Mouse (Mus musculus) brain, adult 2 months (tissue): ENCODE data around the gene Dnah6.

Experiments
- DNase-seq: peaks from one replicate; pipeline ENCODE4 v3.0.0; 2011; ENCODE audit warnings: low read depth, low spot score

Gene Dnah6

GRCm38 (mm10) chr6:73028853-73029252, 192.6 kb downstream of the Dnah6 start:
- DNase-seq: no peak

- no peak for DNase-seq
Measured at GRCm38 (mm10) chr6:73027881-73028280, 193.6 kb downstream of the Dnah6 start.

- DNase-seq: no peak
Measured at GRCm38 (mm10) chr6:73026898-73027297, 194.6 kb downstream of the Dnah6 start.

- DNase-seq: peak; percentile 57
Measured at GRCm38 (mm10) chr6:73020061-73020460, 201.4 kb downstream of the Dnah6 start.

- peak; percentile 5 for DNase-seq
Measured at GRCm38 (mm10) chr6:73018725-73019280, 202.6 kb downstream of the Dnah6 start.

- DNase-seq: no peak
Measured at GRCm38 (mm10) chr6:73014317-73015160, 206.9 kb downstream of the Dnah6 start.

- no peak for DNase-seq
Measured at GRCm38 (mm10) chr6:73012931-73013330, 208.5 kb downstream of the Dnah6 start.

GRCm38 (mm10) chr6:73011827-73012226, 209.6 kb downstream of the Dnah6 start:
- no peak for DNase-seq

GRCm38 (mm10) chr6:73010073-73010472, 211.4 kb downstream of the Dnah6 start:
- DNase-seq: peak; percentile 50

GRCm38 (mm10) chr6:73003601-73004000, 217.8 kb downstream of the Dnah6 start:
- DNase-seq: no peak

GRCm38 (mm10) chr6:73002391-73002790, 219.1 kb downstream of the Dnah6 start:
- DNase-seq: no peak

- no peak for DNase-seq
Measured at GRCm38 (mm10) chr6:72998809-72999208, 222.6 kb downstream of the Dnah6 start.

- DNase-seq: no peak
Measured at GRCm38 (mm10) chr6:72993688-72994082, 227.8 kb downstream of the Dnah6 start.

- DNase-seq: no peak
Measured at GRCm38 (mm10) chr6:72993054-72993687, 228.3 kb downstream of the Dnah6 start.

- DNase-seq: no peak
Measured at GRCm38 (mm10) chr6:72990206-72990605, 231.2 kb downstream of the Dnah6 start.

GRCm38 (mm10) chr6:72989028-72989736, 232.3 kb downstream of the Dnah6 start:
- DNase-seq: peak; percentile 71

GRCm38 (mm10) chr6:72982506-72982905, 238.9 kb downstream of the Dnah6 start:
- no peak for DNase-seq

GRCm38 (mm10) chr6:72981851-72982250, 239.6 kb downstream of the Dnah6 start:
- peak; percentile 10 for DNase-seq

GRCm38 (mm10) chr6:72981124-72981651, 240.3 kb downstream of the Dnah6 start:
- peak; percentile 75 for DNase-seq

GRCm38 (mm10) chr6:72976866-72977265, 244.6 kb downstream of the Dnah6 start:
- DNase-seq: no peak

- no peak for DNase-seq
Measured at GRCm38 (mm10) chr6:72971074-72971473, 250.4 kb downstream of the Dnah6 start.

- DNase-seq: no peak
Measured at GRCm38 (mm10) chr6:72969787-72970186, 251.7 kb downstream of the Dnah6 start.
